Mouse (Mus musculus): ENCODE data around the gene Gpr153. TPM values are rescaled to one million over a fixed set of nuclear protein-coding genes. Genes with fewer than 3 reads are reported as not detected.
A peak's percentile ranks its signal among the peaks of the same experiment; 100 is the strongest.

Gene Gpr153
- polyA plus RNA-seq, 1 experiment from 2014 or later: 9.1 TPM

GRCm38 (mm10) chr4:152296874-152297861 is 23.1 kb downstream of the Gpr153 start, which contains the start of gene Icmt:
Icmt (plus strand) TSS chr4:152297227.
- peak within 1 kb of the TSS; percentile 97 for H3K9ac ChIP-seq (ENCODE audit: low read depth, low read length)
- WGBS: under 1% methylated on average over 115 of the region's 119 CpGs
- peaks cover 22% of the 10 kb centered on the region for H3K27me3 ChIP-seq (ENCODE audit: control insufficient read depth, insufficient read depth, low read length)
- peak within 1 kb of the TSS; percentile 76 for H3K4me2 ChIP-seq (replicated peaks; ENCODE audit: low read depth, low read length)
- H3K9me3 ChIP-seq (ENCODE audit: control insufficient read depth, low read length): no peaks in the 10 kb centered on the region
- H3K4me3 ChIP-seq (ENCODE audit: low read length): peak within 1 kb of the TSS; percentile 98
- peak; percentile 95 for ATAC-seq (ENCODE audit: low FRiP score, low TSS enrichment)
- peaks cover 26% of the 10 kb centered on the region for H3K4me1 ChIP-seq (ENCODE audit: control insufficient read depth, insufficient read depth, low read length)
- H3K36me3 ChIP-seq (ENCODE audit: control insufficient read depth, insufficient read depth, low read length): peaks cover 19% of the 10 kb centered on the region
- peak within 1 kb of the TSS; percentile 51; the same call in 1 of the 2 replicates for H3K27ac ChIP-seq (ENCODE audit: low read depth, low read length)

- no peak for ATAC-seq (ENCODE audit: low FRiP score, low TSS enrichment)
- peaks cover 21% of the 10 kb centered on the region for H3K4me1 ChIP-seq (ENCODE audit: control insufficient read depth, insufficient read depth, low read length)
- peak overlapping the region; percentile 76; the same call in 1 of the 2 replicates for H3K4me2 ChIP-seq (replicated peaks; ENCODE audit: low read depth, low read length)
- 0 out of 2 replicates have a peak, but pooled peaks cover 5% of the 10 kb centered on the region for H3K27me3 ChIP-seq (ENCODE audit: control insufficient read depth, insufficient read depth, low read length)
- no peak overlapping the region for H3K27ac ChIP-seq (ENCODE audit: low read depth, low read length)
- H3K9me3 ChIP-seq (ENCODE audit: control insufficient read depth, low read length): no peaks in the 10 kb centered on the region
- 88% methylated on average over 14 of the region's 14 CpGs for WGBS
- H3K4me3 ChIP-seq (ENCODE audit: low read length): no peak overlapping the region
- H3K9ac ChIP-seq (ENCODE audit: low read depth, low read length): peak overlapping the region; percentile 97; the same call in 1 of the 2 replicates
- H3K36me3 ChIP-seq (ENCODE audit: control insufficient read depth, insufficient read depth, low read length): peaks cover 34% of the 10 kb centered on the region
Observed at GRCm38 (mm10) chr4:152298836-152299235, 24.8 kb downstream of the Gpr153 start.

GRCm38 (mm10) chr4:152300375-152300774 is 26.3 kb downstream of the Gpr153 start:
- Histone ChIP-seq H3K9ac (ENCODE audit: low read depth, low read length) (no peak overlapping the region), H3K27ac (ENCODE audit: low read depth, low read length) (no peak overlapping the region), H3K36me3 (ENCODE audit: control insufficient read depth, insufficient read depth, low read length) (peaks cover 48% of the 10 kb centered on the region), H3K9me3 (ENCODE audit: control insufficient read depth, low read length) (no peaks in the 10 kb centered on the region), H3K4me3 (ENCODE audit: low read length) (no peak overlapping the region), H3K4me1 (ENCODE audit: control insufficient read depth, insufficient read depth, low read length) (peaks cover 21% of the 10 kb centered on the region), H3K4me2 (replicated peaks; ENCODE audit: low read depth, low read length) (no peak overlapping the region), H3K27me3 (ENCODE audit: control insufficient read depth, insufficient read depth, low read length) (no peaks in the 10 kb centered on the region)
- no peak for ATAC-seq (ENCODE audit: low FRiP score, low TSS enrichment)
- WGBS: 93% methylated on average over 8 of the region's 8 CpGs

GRCm38 (mm10) chr4:152302012-152302411 is 28.0 kb downstream of the Gpr153 start:
- H3K36me3 ChIP-seq (ENCODE audit: control insufficient read depth, insufficient read depth, low read length): peaks cover 48% of the 10 kb centered on the region
- H3K4me3 ChIP-seq (ENCODE audit: low read length): no peak overlapping the region
- no peak for ATAC-seq (ENCODE audit: low FRiP score, low TSS enrichment)
- H3K4me1 ChIP-seq (ENCODE audit: control insufficient read depth, insufficient read depth, low read length): peaks cover 21% of the 10 kb centered on the region
- H3K9ac ChIP-seq (ENCODE audit: low read depth, low read length): no peak overlapping the region
- no peak overlapping the region for H3K4me2 ChIP-seq (replicated peaks; ENCODE audit: low read depth, low read length)
- no peaks in the 10 kb centered on the region for H3K9me3 ChIP-seq (ENCODE audit: control insufficient read depth, low read length)
- 72% methylated on average over 11 of the region's 11 CpGs for WGBS
- H3K27me3 ChIP-seq (ENCODE audit: control insufficient read depth, insufficient read depth, low read length): no peaks in the 10 kb centered on the region
- no peak overlapping the region for H3K27ac ChIP-seq (ENCODE audit: low read depth, low read length)

GRCm38 (mm10) chr4:152303172-152303571 is 29.1 kb downstream of the Gpr153 start:
- H3K27ac ChIP-seq (ENCODE audit: low read depth, low read length): no peak overlapping the region
- ATAC-seq (ENCODE audit: low FRiP score, low TSS enrichment): no peak
- no peak overlapping the region for H3K9ac ChIP-seq (ENCODE audit: low read depth, low read length)
- H3K9me3 ChIP-seq (ENCODE audit: control insufficient read depth, low read length): no peaks in the 10 kb centered on the region
- H3K27me3 ChIP-seq (ENCODE audit: control insufficient read depth, insufficient read depth, low read length): no peaks in the 10 kb centered on the region
- 80% methylated on average over 10 of the region's 10 CpGs for WGBS
- no peak overlapping the region for H3K4me2 ChIP-seq (replicated peaks; ENCODE audit: low read depth, low read length)
- peaks cover 48% of the 10 kb centered on the region for H3K36me3 ChIP-seq (ENCODE audit: control insufficient read depth, insufficient read depth, low read length)
- peaks cover 17% of the 10 kb centered on the region for H3K4me1 ChIP-seq (ENCODE audit: control insufficient read depth, insufficient read depth, low read length)
- no peak overlapping the region for H3K4me3 ChIP-seq (ENCODE audit: low read length)

- 91% methylated on average over 6 of the region's 6 CpGs for WGBS
- Histone ChIP-seq H3K4me3 (ENCODE audit: low read length) (no peak overlapping the region), H3K27me3 (ENCODE audit: control insufficient read depth, insufficient read depth, low read length) (no peaks in the 10 kb centered on the region), H3K36me3 (ENCODE audit: control insufficient read depth, insufficient read depth, low read length) (peaks cover 55% of the 10 kb centered on the region), H3K9me3 (ENCODE audit: control insufficient read depth, low read length) (no peaks in the 10 kb centered on the region), H3K9ac (ENCODE audit: low read depth, low read length) (no peak overlapping the region), H3K4me2 (replicated peaks; ENCODE audit: low read depth, low read length) (no peak overlapping the region), H3K4me1 (ENCODE audit: control insufficient read depth, insufficient read depth, low read length) (0 out of 2 replicates have a peak, but pooled peaks cover 7% of the 10 kb centered on the region), H3K27ac (ENCODE audit: low read depth, low read length) (no peak overlapping the region)
- no peak for ATAC-seq (ENCODE audit: low FRiP score, low TSS enrichment)
Observed at GRCm38 (mm10) chr4:152304685-152305084, 30.7 kb downstream of the Gpr153 start.

- H3K27me3 ChIP-seq (ENCODE audit: control insufficient read depth, insufficient read depth, low read length): peaks cover under 1% of the 10 kb centered on the region; the same call in 1 of the 2 replicates
- ATAC-seq (ENCODE audit: low FRiP score, low TSS enrichment): no peak
- no peak overlapping the region for H3K9ac ChIP-seq (ENCODE audit: low read depth, low read length)
- no peak overlapping the region for H3K4me3 ChIP-seq (ENCODE audit: low read length)
- H3K4me2 ChIP-seq (replicated peaks; ENCODE audit: low read depth, low read length): no peak overlapping the region
- WGBS: 70% methylated on average over 6 of the region's 6 CpGs
- no peaks in the 10 kb centered on the region for H3K9me3 ChIP-seq (ENCODE audit: control insufficient read depth, low read length)
- peaks cover 44% of the 10 kb centered on the region for H3K36me3 ChIP-seq (ENCODE audit: control insufficient read depth, insufficient read depth, low read length)
- H3K27ac ChIP-seq (ENCODE audit: low read depth, low read length): no peak overlapping the region
- H3K4me1 ChIP-seq (ENCODE audit: control insufficient read depth, insufficient read depth, low read length): 0 out of 2 replicates have a peak, but pooled peaks cover under 1% of the 10 kb centered on the region
Observed at GRCm38 (mm10) chr4:152305991-152306390, 32.0 kb downstream of the Gpr153 start.

- Histone ChIP-seq H3K4me1 (ENCODE audit: control insufficient read depth, insufficient read depth, low read length) (peaks cover 6% of the 10 kb centered on the region; the same call in 1 of the 2 replicates), H3K27me3 (ENCODE audit: control insufficient read depth, insufficient read depth, low read length) (peaks cover 16% of the 10 kb centered on the region), H3K27ac (ENCODE audit: low read depth, low read length) (no peak overlapping the region), H3K4me3 (ENCODE audit: low read length) (no peak overlapping the region), H3K9me3 (ENCODE audit: control insufficient read depth, low read length) (no peaks in the 10 kb centered on the region), H3K36me3 (ENCODE audit: control insufficient read depth, insufficient read depth, low read length) (peaks cover 35% of the 10 kb centered on the region), H3K9ac (ENCODE audit: low read depth, low read length) (no peak overlapping the region), H3K4me2 (replicated peaks; ENCODE audit: low read depth, low read length) (no peak overlapping the region)
- ATAC-seq (ENCODE audit: low FRiP score, low TSS enrichment): no peak
- 86% methylated on average over 9 of the region's 9 CpGs for WGBS
Observed at GRCm38 (mm10) chr4:152307542-152307941, 33.5 kb downstream of the Gpr153 start.

GRCm38 (mm10) chr4:152312186-152312585 is 38.2 kb downstream of the Gpr153 start:
- Histone ChIP-seq H3K36me3 (ENCODE audit: control insufficient read depth, insufficient read depth, low read length) (peaks cover 8% of the 10 kb centered on the region; the same call in 1 of the 2 replicates), H3K4me2 (replicated peaks; ENCODE audit: low read depth, low read length) (peak overlapping the region; percentile 74), H3K4me1 (ENCODE audit: control insufficient read depth, insufficient read depth, low read length) (peaks cover 31% of the 10 kb centered on the region), H3K27me3 (ENCODE audit: control insufficient read depth, insufficient read depth, low read length) (peaks cover 62% of the 10 kb centered on the region), H3K27ac (ENCODE audit: low read depth, low read length) (no peak overlapping the region), H3K9ac (ENCODE audit: low read depth, low read length) (no peak overlapping the region), H3K9me3 (ENCODE audit: control insufficient read depth, low read length) (no peaks in the 10 kb centered on the region), H3K4me3 (ENCODE audit: low read length) (peak overlapping the region; percentile 17)
- peak; percentile 21; the same call in 1 of the 2 replicates for ATAC-seq (ENCODE audit: low FRiP score, low TSS enrichment)
- 3% methylated on average over 14 of the region's 14 CpGs for WGBS
